ENCODE assay signal across 9 mouse cellular contexts in the genomic region with DNA sequence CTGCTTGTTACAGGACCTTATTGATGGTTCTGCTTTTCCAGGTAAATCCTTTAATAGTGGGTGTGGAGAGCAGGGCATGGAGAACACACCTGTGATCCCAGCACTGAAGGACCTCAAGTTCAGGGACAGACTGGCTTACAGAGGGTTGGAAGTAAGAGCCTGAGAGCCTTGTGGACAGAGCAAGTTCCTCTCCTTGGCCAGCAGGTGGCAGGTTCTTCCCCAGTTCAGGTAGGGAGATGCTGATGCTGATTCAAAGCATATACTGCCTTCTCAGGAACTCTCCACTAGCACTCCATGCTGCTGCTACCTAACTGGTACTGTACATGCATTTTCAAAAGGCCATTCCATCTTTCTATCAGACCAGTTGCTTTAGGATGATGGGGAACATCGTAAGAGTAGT. TPM values are rescaled to one million over a fixed set of nuclear protein-coding genes. Genes with fewer than 3 reads are reported as not detected.
DNase-seq lines count a peak whose midpoint lies in the region; ATAC-seq lines count a peak whose summit lies in the region.
"Had no signal": no experiment of that assay in that cellular context is flagged by ENCODE, and none has a peak within 500 bp of the region (broad histone marks: within the 10 kb centered on the region; RNA-seq: fewer than 3 reads in every experiment).

No protein-coding gene starts in this region.

- no peaks in the 10 kb centered on the region for H3K4me1 ChIP-seq in kidney, embryonic 16.5 days (ENCODE audit: insufficient read depth, low read length)

- H3K27me3 ChIP-seq in kidney, embryonic 16.5 days (ENCODE audit: insufficient read depth, low read length) = no peaks in the 10 kb centered on the region

- H3K9me3 ChIP-seq in kidney, embryonic 16.5 days (ENCODE audit: low read length) = no peaks in the 10 kb centered on the region

- no peaks in the 10 kb centered on the region for H3K36me3 ChIP-seq in kidney, embryonic 16.5 days (ENCODE audit: insufficient read depth, low read length)

- no peak overlapping the region for H3K4me2 ChIP-seq in kidney, embryonic 16.5 days (replicated peaks; ENCODE audit: low read depth, low read length)

- no peak overlapping the region for H3K9ac ChIP-seq in kidney, embryonic 16.5 days (replicated peaks; ENCODE audit: low read length)

- WGBS in kidney, embryonic 16.5 days = 54% methylated on average over 1 of the region's 1 CpGs

- H3K4me3 ChIP-seq in kidney, embryonic 16.5 days (ENCODE audit: low read length) = no peak overlapping the region

- DNase-seq in cerebellum, adult 18-20 months = peak; percentile 15 to 32
- DNase-seq in cerebellum, postnatal 4 days (ENCODE audit: low spot score in 2 of 2) = no peak
- peak; percentile 0 for DNase-seq in left cerebral cortex, adult 11 months (ENCODE audit: low spot score)
- DNase-seq in left cerebral cortex, adult 8-10 months (ENCODE audit: low spot score in 2 of 2) = no peak
- peak; percentile 75 for DNase-seq in brain, adult 2 months (ENCODE audit: low read depth, low spot score)
- DNase-seq in thymus, postnatal 0 days (ENCODE audit: low spot score) = peak; percentile 70

- no peak overlapping the region for H3K27ac ChIP-seq in kidney, embryonic 16.5 days (ENCODE audit: low read length)

- 0 out of 2 replicates have a peak, but pooled peaks have one; percentile 35 for ATAC-seq in kidney, embryonic 16.5 days (ENCODE audit: low FRiP score, low TSS enrichment)
- peak; percentile 66 for ATAC-seq in megakaryocyte progenitor cell, adult 5-6 weeks (replicated peaks; ENCODE audit: poor library complexity)

RNA-seq across cellular contexts. Expression of a gene that starts 20.5 kb away (rescaled TPM):
- total RNA-seq in left cerebral cortex, adult 8-10 months (2022) = not detected
- polyA plus RNA-seq in kidney, embryonic 16.5 days (2015; fragmentation: Nextera tagmentation; extraction: Ambion mirVana) = 0.63 and 1.3 TPM in 2 replicates
- 12.4 and 16.4 TPM in 2 replicates for total RNA-seq in megakaryocyte progenitor cell, adult 5-6 weeks (2015)
- 4.2 and 5.1 TPM in 2 replicates for total RNA-seq in megakaryocyte progenitor cell, adult 5-6 weeks (2017)
- polyA plus RNA-seq in thymus, postnatal 0 days (2015; fragmentation: Nextera tagmentation; extraction: Ambion mirVana) = 2.4 and 3.1 TPM in 2 replicates
- polyA plus RNA-seq: heart, embryonic 14.5 days had no signal

RNA-seq across cellular contexts. Expression of a gene that starts 40.7 kb away (rescaled TPM):
- not detected for total RNA-seq in left cerebral cortex, adult 8-10 months (2022)
- polyA plus RNA-seq in kidney, embryonic 16.5 days (2015; fragmentation: Nextera tagmentation; extraction: Ambion mirVana) = 22.2 and 22.6 TPM in 2 replicates
- not detected in 2 replicates for total RNA-seq in megakaryocyte progenitor cell, adult 5-6 weeks (2015)
- total RNA-seq in megakaryocyte progenitor cell, adult 5-6 weeks (2017) = not detected in 2 replicates
- polyA plus RNA-seq in thymus, postnatal 0 days (2015; fragmentation: Nextera tagmentation; extraction: Ambion mirVana) = not detected in 2 replicates
- polyA plus RNA-seq: heart, embryonic 14.5 days had no signal

Comparison
In these comparisons a context has a peak if more than half of its experiments do, and no peak if none do; other contexts are left out.
1. DNase-seq: peak in cerebellum, adult 18-20 months (2 of 2), left cerebral cortex, adult 11 months (single experiment), brain, adult 2 months (single experiment) and thymus, postnatal 0 days (single experiment); none in cerebellum, postnatal 4 days (0 of 2) and left cerebral cortex, adult 8-10 months (0 of 2).
2. RNA of a gene that starts 20.5 kb away (total RNA-seq): 4.2 to 16.4 TPM in megakaryocyte progenitor cell, adult 5-6 weeks; not detected in left cerebral cortex, adult 8-10 months; every median in the first group is over 4 times any median in the second.